Mouse (Mus musculus): ENCODE data around the gene Ctf2.
"Not testable (repeated sequence)": the region's sequence is repeated elsewhere in the genome, so short reads cannot be mapped to it uniquely, and the experiment has no call there.

The Ctf2 gene

GRCm38 (mm10) chr7:127712461-127713385, 19.2 kb downstream of the Ctf2 start, which contains the start of gene Ctf1:
Ctf1 (plus strand) TSS chr7:127712736.
- DNase-seq: peak; percentile 88

GRCm38 (mm10) chr7:127711456-127711855, 20.5 kb downstream of the Ctf2 start:
- DNase-seq: no peak

- DNase-seq: no peak
Measured at GRCm38 (mm10) chr7:127711031-127711430, 20.9 kb downstream of the Ctf2 start.

GRCm38 (mm10) chr7:127709261-127709979, 22.5 kb downstream of the Ctf2 start:
- DNase-seq: no peak

- DNase-seq: peak; percentile 86
Measured at GRCm38 (mm10) chr7:127708207-127709078, 23.5 kb downstream of the Ctf2 start, which contains the start of gene Bcl7c. Bcl7c (minus strand) TSS chr7:127708933.

GRCm38 (mm10) chr7:127707957-127708206, 24.1 kb downstream of the Ctf2 start:
- DNase-seq: no peak

- no peak for DNase-seq
Measured at GRCm38 (mm10) chr7:127707045-127707956, 24.7 kb downstream of the Ctf2 start.

- no peak for DNase-seq
Measured at GRCm38 (mm10) chr7:127705706-127706105, 26.3 kb downstream of the Ctf2 start.

- no peak for DNase-seq
Measured at GRCm38 (mm10) chr7:127704598-127704997, 27.4 kb downstream of the Ctf2 start.

GRCm38 (mm10) chr7:127703561-127704178, 28.3 kb downstream of the Ctf2 start:
- peak; percentile 57 for DNase-seq

- DNase-seq: no peak
Measured at GRCm38 (mm10) chr7:127700712-127701331, 31.1 kb downstream of the Ctf2 start.

- no peak for DNase-seq
Measured at GRCm38 (mm10) chr7:127698986-127699385, 33.0 kb downstream of the Ctf2 start.

- not testable (repeated sequence) for DNase-seq
Measured at GRCm38 (mm10) chr7:127693730-127694129, 38.2 kb downstream of the Ctf2 start.

- DNase-seq: no peak
Measured at GRCm38 (mm10) chr7:127693290-127693689, 38.7 kb downstream of the Ctf2 start.

GRCm38 (mm10) chr7:127691221-127691989, 40.6 kb downstream of the Ctf2 start:
- peak; percentile 72 for DNase-seq

GRCm38 (mm10) chr7:127689626-127690280, 42.2 kb downstream of the Ctf2 start:
- no peak for DNase-seq

- DNase-seq: no peak
Measured at GRCm38 (mm10) chr7:127688935-127689334, 43.0 kb downstream of the Ctf2 start.

GRCm38 (mm10) chr7:127686740-127687449, 45.1 kb downstream of the Ctf2 start:
- DNase-seq: no peak

All from kidney, adult 11 months (tissue).